8 mouse cellular contexts compared by ENCODE assay signal in the genomic region with DNA sequence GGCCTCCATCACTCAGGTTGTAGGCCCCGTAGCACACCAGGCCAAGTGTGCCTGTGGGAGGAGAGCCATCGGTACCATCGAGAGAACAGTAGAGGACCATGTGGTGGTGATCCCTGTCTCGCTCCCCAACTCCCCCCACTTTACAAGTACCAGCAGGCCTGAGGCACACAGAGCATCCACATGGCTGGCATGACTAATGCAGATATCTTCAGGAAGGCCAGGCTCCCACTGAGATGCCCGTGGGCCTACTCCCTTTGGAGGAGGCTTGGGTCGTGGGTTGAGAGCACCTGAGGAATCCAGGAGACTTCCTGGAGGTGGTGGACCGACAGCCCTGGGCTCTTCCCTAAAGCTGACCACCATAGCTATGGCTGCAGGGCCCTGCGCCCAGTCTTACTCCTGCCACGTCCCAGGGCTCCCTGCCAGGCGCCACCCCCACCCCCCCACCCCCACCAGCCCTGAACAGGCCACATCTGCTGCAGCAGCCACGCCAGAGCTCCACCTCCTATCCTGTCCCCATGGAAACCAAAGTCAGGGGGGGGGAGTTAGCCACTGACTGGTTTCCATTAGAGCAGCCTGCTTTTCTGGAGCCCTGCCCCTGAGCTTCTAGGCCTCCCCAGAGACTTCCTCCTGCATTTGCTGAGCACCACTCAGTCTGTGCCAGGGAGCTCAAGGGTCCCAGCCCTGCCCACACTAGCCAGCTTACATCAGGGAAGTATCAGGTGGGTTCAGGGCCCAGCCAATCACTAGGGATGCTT. TPM values are rescaled to one million over a fixed set of nuclear protein-coding genes. Genes with fewer than 3 reads are reported as not detected.
DNase-seq lines count a peak whose midpoint lies in the region; ATAC-seq and TF ChIP-seq lines count a peak whose summit lies in the region.
"Had no signal": no experiment of that assay in that cellular context is flagged by ENCODE, and none has a peak within 500 bp of the region (broad histone marks: within the 10 kb centered on the region; RNA-seq: fewer than 3 reads in every experiment).

No protein-coding gene starts in this region.

- H3K27ac ChIP-seq in forebrain, embryonic 16.5 days (ENCODE audit: low read length), result peak overlapping the region; percentile 60
- peak overlapping the region; percentile 100 for H3K27ac ChIP-seq in layer of hippocampus, adult 2 months
- H3K27ac ChIP-seq in midbrain, postnatal 0 days (ENCODE audit: low read depth, low read length), result peak overlapping the region; percentile 44
- H3K27ac ChIP-seq: macrophage had no signal

- H3K4me2 ChIP-seq in forebrain, embryonic 16.5 days (ENCODE audit: low read length), result no peak overlapping the region
- no peak overlapping the region for H3K4me2 ChIP-seq in midbrain, postnatal 0 days (ENCODE audit: low read depth, low read length, poor library complexity, severe bottlenecking)

- no peak for TF ChIP-seq CTCF in layer of hippocampus, adult 2 months (conservative IDR thresholded peaks at IDR 0.05)
- no peak for TF ChIP-seq CTCF in midbrain, postnatal 0 days (IDR thresholded peaks at IDR 0.05)

- no peak overlapping the region for H3K9ac ChIP-seq in forebrain, embryonic 16.5 days (replicated peaks; ENCODE audit: low read depth, low read length)
- H3K9ac ChIP-seq in midbrain, postnatal 0 days (replicated peaks; ENCODE audit: low read length, poor library complexity, severe bottlenecking), result 0 out of 2 replicates have a peak overlapping the region, but pooled peaks have one; percentile 0

- no peaks in the 10 kb centered on the region for H3K27me3 ChIP-seq in forebrain, embryonic 16.5 days (replicated peaks; ENCODE audit: control insufficient read depth, insufficient read depth, low read length)
- no peaks in the 10 kb centered on the region for H3K27me3 ChIP-seq in midbrain, postnatal 0 days (ENCODE audit: insufficient read depth, low read length)

- H3K36me3 ChIP-seq in forebrain, embryonic 16.5 days (ENCODE audit: control insufficient read depth, insufficient read depth), result peaks cover 17% of the 10 kb centered on the region
- H3K36me3 ChIP-seq in midbrain, postnatal 0 days (ENCODE audit: insufficient read depth, low read length), result peaks cover 34% of the 10 kb centered on the region

- 52% methylated on average over 11 of the region's 11 CpGs for WGBS in forebrain, embryonic 16.5 days
- 48% methylated on average over 10 of the region's 11 CpGs for WGBS in midbrain, postnatal 0 days

- H3K4me3 ChIP-seq in forebrain, embryonic 16.5 days (replicated peaks; ENCODE audit: low read length), result no peak overlapping the region
- peak overlapping the region; percentile 19; the same call in 1 of the 2 replicates for H3K4me3 ChIP-seq in layer of hippocampus, adult 2 months
- no peak overlapping the region for H3K4me3 ChIP-seq in midbrain, postnatal 0 days (ENCODE audit: low read depth, low read length)

- DNase-seq in 416B (ENCODE audit: low read depth), result peak; percentile 42
- DNase-seq in R1 (ENCODE audit: low read depth, low spot score), result peak; percentile 28
- peak; percentile 79 for DNase-seq in heart, postnatal 4 days
- peak; percentile 75 to 83 for DNase-seq in layer of hippocampus, adult 2 months (ENCODE audit: low spot score in 2 of 2)
- DNase-seq in midbrain, postnatal 0 days (ENCODE audit: low spot score), result peak; percentile 94
- DNase-seq in thymus, postnatal 25 days, result no peak

- peak; percentile 77 for ATAC-seq in forebrain, embryonic 16.5 days
- ATAC-seq in midbrain, postnatal 0 days (ENCODE audit: low FRiP score), result peak; percentile 89

- peaks cover 67% of the 10 kb centered on the region for H3K4me1 ChIP-seq in forebrain, embryonic 16.5 days (replicated peaks; ENCODE audit: control insufficient read depth, insufficient read depth, low read length)
- no peaks in the 10 kb centered on the region; the same call in 1 of the 2 replicates for H3K4me1 ChIP-seq in midbrain, postnatal 0 days (ENCODE audit: insufficient read depth, low read length)

- H3K9me3 ChIP-seq in forebrain, embryonic 16.5 days (ENCODE audit: control insufficient read depth, low read length), result no peaks in the 10 kb centered on the region
- H3K9me3 ChIP-seq in midbrain, postnatal 0 days (ENCODE audit: low read length), result no peaks in the 10 kb centered on the region

RNA-seq across cellular contexts. Expression of a gene that starts 48.0 kb away (rescaled TPM):
- 0.90 and 1.6 TPM in 2 replicates for polyA plus RNA-seq in forebrain, embryonic 16.5 days (2015; fragmentation: Nextera tagmentation; extraction: Ambion mirVana)
- total RNA-seq in heart, postnatal 4 days (2021), result 10 to 100 TPM; 24.0 to 29.6 TPM
- 1 to 10 TPM; 3.1 to 3.9 TPM for total RNA-seq in layer of hippocampus, adult 2 months (2021)
- total RNA-seq in midbrain, postnatal 0 days (2014; rRNA removed), result 1.6 TPM in 2 replicates
- 0.86 and 2.8 TPM in 2 replicates for polyA plus RNA-seq in midbrain, postnatal 0 days (2015; fragmentation: Nextera tagmentation; extraction: Ambion mirVana)
- polyA plus RNA-seq: macrophage had no signal

Comparison
In these comparisons a context has a peak if more than half of its experiments do, and no peak if none do; other contexts are left out.
1. H3K27ac ChIP-seq: peak in every context shown above with its lines; median percentile 100 in layer of hippocampus, adult 2 months; 60 in forebrain, embryonic 16.5 days; 44 in midbrain, postnatal 0 days.